Mouse (Mus musculus) heart, postnatal 14 days (tissue): ENCODE data around the gene Mecp2. TPM values are rescaled to one million over a fixed set of nuclear protein-coding genes. Genes with fewer than 3 reads are reported as not detected.

Experiments
- DNase-seq, 2 experiments: peaks; one replicate each; pipeline ENCODE4 v3.0.0; 2021 to 2022
- intact Hi-C: fragments of 180-260 bp; cut with DNase I; formaldehyde crosslinking; loops from one replicate; pipeline ENCODE4 v1.15.1; 2025
- microRNA-seq, 2 experiments: library from miRNA; unstranded; fragments of <30 nt; microRNA quantifications; one replicate each; pipeline ENCODE4 v1.2.0; 2021 to 2022
- total RNA-seq, 2 experiments: library from RNA; stranded (reverse); gene quantifications; 2 replicates each; pipeline ENCODE4 v1.2.3; 2021

Gene Mecp2
- total RNA-seq, 2 experiments from 2014 or later: 28.4 to 34.6 TPM

DNA sequence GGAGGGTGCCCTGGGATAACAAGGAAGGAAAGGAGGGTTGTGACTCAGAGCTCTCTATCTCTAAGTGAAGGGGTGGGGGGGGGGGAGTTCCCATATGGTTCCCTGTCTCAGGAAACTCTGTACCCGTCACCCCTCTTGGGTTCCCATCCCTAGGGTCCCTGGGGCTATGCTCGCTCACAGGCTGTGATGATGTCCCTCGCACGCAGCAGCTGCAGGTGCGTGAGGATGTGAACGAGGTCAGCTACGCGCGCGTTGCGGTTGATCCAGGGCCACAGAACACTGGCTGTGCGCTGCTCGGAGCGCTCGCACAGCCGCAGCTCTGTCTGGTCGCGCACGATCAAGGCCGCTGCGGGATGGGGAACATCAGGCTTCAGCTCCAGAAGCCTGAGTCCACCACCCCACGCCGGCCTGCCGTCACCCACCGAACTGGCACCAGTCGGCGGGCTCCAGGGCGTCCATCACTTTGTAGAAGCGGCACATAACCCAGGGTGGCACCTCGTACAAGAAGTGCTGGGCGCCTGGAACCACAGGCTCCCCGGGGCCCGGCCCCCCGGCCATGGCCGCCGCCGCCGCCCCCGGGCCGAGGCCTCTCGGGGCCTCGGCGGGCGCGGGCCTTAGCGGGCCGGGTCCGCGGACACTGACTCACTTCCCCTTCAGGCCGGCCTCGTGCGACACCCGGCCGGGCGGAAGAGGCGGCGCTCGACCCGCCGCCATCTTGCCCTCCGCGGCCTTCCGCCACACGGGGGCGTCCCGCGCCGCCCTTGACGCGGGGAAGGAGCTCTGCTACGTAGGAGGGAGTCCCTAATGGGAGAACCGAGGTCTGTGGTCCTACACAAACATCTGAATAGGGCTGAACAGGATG is 111.7 kb downstream of the Mecp2 start, which contains the start of gene Irak1:
Irak1 (minus strand) TSS at position 731 of the 862 bp plus-strand sequence.
- peak; percentile 89 to 92 for DNase-seq
- intact Hi-C loops: loop anchor here (5.0 kb wide), 6 partner anchors 56 to 389 kb away; partner anchors contain the start of gene Hcfc1

- intact Hi-C loops: loop anchor here (5.0 kb wide), 6 partner anchors 55 to 390 kb away; partner anchors contain the start of gene Hcfc1
- DNase-seq: no peak
Measured at GRCm38 (mm10) chrX:74022795-74023187, 112.4 kb downstream of the Mecp2 start.

DNA sequence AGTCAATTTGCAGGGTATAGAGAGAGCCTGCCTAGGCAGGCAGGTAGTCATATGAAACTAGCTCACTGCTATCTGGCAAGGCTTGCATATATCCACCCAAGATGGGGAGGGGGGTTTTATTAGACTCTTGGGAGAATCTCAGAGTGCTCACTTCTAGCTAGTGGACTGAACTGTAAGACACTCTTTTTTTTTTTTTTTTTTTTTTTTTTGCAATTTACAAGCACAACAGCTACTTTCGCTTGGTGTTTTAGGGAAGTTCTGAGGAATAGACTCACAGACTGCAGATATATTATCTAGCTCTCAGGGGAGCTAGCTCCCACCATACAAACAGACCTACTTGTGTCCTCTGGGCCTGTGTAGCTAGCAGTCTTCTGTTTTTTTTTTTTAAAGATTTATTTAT is 120.6 kb downstream of the Mecp2 start:
- intact Hi-C loops: no loop called here
- no peak for DNase-seq

DNA sequence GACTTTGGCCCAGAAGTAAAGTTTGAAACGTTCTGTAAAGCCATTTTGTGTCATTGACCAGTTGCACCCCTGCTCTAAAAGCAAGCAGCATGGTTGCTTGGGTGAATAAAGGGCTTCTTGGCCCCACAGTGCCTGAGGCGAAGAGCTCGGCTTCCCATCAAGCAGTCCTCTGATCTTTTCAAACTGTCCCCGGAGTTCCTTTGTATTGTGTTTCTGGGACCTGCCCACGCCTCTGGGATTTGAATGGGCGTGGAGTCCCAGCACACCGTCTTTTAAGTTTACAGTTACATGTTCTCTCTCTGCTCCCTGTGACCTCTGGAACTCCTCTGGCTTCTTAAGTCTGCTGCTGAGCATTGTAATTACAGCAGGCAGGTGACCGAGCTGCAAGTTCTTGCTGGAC is 127.1 kb downstream of the Mecp2 start:
- no peak for DNase-seq
- intact Hi-C loops: loop anchor here (5.0 kb wide), 1 partner anchor 206 kb away; no protein-coding TSS in a partner anchor

- intact Hi-C loops: loop anchor here (5.0 kb wide), 1 partner anchor 204 kb away; no protein-coding TSS in a partner anchor
- no peak for DNase-seq
Measured at GRCm38 (mm10) chrX:74006401-74006800, 128.8 kb downstream of the Mecp2 start.

DNA sequence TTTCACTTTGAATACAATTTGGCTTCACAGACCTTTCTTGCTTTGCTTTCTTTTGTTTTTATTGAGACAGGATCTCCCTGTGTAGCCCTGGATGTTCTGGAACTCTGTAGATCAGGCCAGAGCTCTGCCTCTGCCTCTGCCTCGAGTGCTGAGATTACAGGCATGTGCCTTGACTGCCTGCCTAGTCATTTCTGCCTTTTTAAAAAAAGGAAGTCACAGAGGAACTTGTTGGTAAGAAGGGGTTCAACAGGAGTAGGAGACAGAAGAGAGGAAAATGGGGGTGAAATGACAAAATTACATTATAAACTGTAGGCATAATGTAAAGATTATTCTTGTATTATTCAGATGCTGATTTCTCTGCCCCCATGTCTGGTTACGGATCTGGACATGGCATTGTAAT is 131.5 kb downstream of the Mecp2 start:
- intact Hi-C loops: no loop called here
- DNase-seq: no peak

DNA sequence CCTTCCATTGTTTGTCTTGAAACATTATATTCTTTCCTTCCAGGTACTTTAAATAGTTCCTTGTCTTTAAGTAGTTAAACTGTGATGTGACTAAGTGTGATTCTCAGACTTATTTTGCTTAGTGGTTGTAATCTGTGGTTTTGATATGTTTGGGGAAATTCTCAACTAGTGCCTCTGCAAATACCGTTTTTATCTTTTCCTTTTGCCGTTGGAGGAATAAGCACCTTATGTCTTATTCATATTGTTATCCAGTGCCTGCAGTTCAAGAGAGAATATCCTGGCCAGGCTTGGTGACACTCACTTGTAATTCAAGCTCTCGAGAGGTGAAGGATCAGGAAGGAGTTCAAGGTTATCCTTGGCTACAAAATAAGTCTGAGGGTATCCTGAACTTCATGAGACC is 134.1 kb downstream of the Mecp2 start:
- no peak for DNase-seq
- intact Hi-C loops: no loop called here

DNA sequence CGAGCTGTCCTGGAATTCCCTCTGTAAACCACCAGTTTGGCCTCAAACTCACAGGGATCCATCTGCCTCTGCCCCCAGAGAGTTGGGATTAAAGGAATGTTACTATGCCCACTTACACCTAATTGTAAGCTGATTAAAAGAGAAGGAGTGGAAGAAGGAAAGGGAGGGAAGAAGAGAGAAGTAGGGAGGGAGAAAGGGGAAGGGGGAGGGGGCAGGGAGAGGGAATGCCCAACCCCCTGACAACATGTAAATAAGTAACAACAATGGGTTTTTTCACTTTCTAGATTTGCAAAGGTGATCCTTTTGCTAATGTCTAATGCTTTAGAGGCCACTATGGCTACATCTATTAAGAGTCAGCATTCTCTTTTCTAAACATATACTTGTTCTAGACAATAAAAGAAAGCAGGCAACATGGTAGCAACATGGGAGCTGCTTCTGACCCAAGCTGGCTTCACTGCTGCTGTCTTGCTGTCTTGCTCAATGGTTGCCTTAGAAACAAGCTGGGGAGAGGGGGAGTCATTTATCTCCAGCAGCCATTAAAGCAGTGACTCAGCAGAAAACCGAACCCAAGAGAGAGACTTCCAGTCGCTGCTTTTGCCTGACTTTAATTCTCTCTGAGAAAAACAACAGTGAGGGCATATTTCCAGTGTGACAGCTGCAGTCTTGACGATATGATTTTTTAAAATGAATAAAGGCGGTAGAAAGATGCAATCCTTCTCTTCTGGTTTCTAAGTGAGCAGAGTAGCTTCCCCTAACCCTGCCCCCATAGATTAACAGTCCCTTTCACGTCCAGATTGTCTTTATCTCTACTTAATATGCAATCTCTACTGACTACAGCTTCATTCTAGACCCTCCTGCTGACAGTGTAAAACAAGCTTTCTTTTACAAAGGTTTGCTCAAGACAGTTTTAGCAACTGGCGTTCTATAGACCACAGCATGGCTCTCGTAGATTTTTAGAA is 136.0 kb downstream of the Mecp2 start:
- DNase-seq: peak; percentile 8 to 30
- intact Hi-C loops: no loop called here

GRCm38 (mm10) chrX:73977783-73978182 is 157.4 kb downstream of the Mecp2 start:
- no peak for DNase-seq
- intact Hi-C loops: no loop called here

Small RNA genes within 50 kb of the gene (microRNA-seq; reads per million reads assigned to microRNA genes)
- 4.8 to 13.8 reads per million in 2 experiments for gene Mir5132
- gene Mir718: 0.27 to 0.60 reads per million in 2 experiments

Other genes with a start within 250 kb of the Mecp2 start
- gene Avpr2, start 243.3 kb downstream of the Mecp2 start, total RNA-seq: not detected
- gene L1cam, start 239.3 kb downstream of the Mecp2 start, total RNA-seq: 1 to 10 TPM; 2.0 to 2.1 TPM
- 1 to 10 TPM; 2.0 to 4.0 TPM for gene Arhgap4, start 213.5 kb downstream of the Mecp2 start, total RNA-seq
- 10 to 100 TPM; 54.3 to 59.5 TPM for gene Naa10, start 213.4 kb downstream of the Mecp2 start, total RNA-seq
- gene Renbp, start 204.5 kb downstream of the Mecp2 start, total RNA-seq: 10 to 100 TPM in 1 of 2 experiments, 1 to 10 TPM in 1; 8.2 to 10.1 TPM
- gene Hcfc1, start 169.0 kb downstream of the Mecp2 start, total RNA-seq: 10 to 100 TPM; 46.5 to 49.8 TPM
- 10 to 100 TPM; 54.5 to 55.6 TPM for gene Irak1, start 111.4 kb downstream of the Mecp2 start, total RNA-seq
- not detected for gene Opn1mw, start 7.9 kb downstream of the Mecp2 start, total RNA-seq
- gene Tex28, start 32.5 kb upstream of the Mecp2 start, total RNA-seq: not detected
- not detected for gene Tktl1, start 41.9 kb upstream of the Mecp2 start, total RNA-seq
- 100 to 1,000 TPM; 157 to 168 TPM for gene Flna, start 114.5 kb upstream of the Mecp2 start, total RNA-seq
- gene Emd, start 119.3 kb upstream of the Mecp2 start, total RNA-seq: 10 to 100 TPM; 31.4 to 34.6 TPM
- 100 to 1,000 TPM; 153 to 191 TPM for gene Rpl10, start 135.4 kb upstream of the Mecp2 start, total RNA-seq
- gene Taz, start 146.5 kb upstream of the Mecp2 start, total RNA-seq: 10 to 100 TPM; 39.0 to 42.9 TPM
- gene Dnase1l1, start 147.0 kb upstream of the Mecp2 start, total RNA-seq: 10 to 100 TPM; 13.2 to 13.3 TPM
- 100 to 1,000 TPM; 122 TPM for gene Atp6ap1, start 161.7 kb upstream of the Mecp2 start, total RNA-seq
- gene Gdi1, start 169.6 kb upstream of the Mecp2 start, total RNA-seq: 10 to 100 TPM; 77.6 to 90.8 TPM
- gene Fam50a, start 177.7 kb upstream of the Mecp2 start, total RNA-seq: 10 to 100 TPM; 28.5 to 28.6 TPM
- gene Plxna3, start 193.7 kb upstream of the Mecp2 start, total RNA-seq: 1 to 10 TPM in 1 of 2 experiments, under 1 TPM in 1; 0.98 to 1.1 TPM
- gene Lage3, start 218.3 kb upstream of the Mecp2 start, total RNA-seq: 10 to 100 TPM; 34.7 to 38.3 TPM
- gene Ubl4a, start 237.9 kb upstream of the Mecp2 start, total RNA-seq: 10 to 100 TPM; 48.1 to 53.6 TPM
- gene Slc10a3, start 238.0 kb upstream of the Mecp2 start, total RNA-seq: 1 to 10 TPM; 5.3 to 5.5 TPM